Mouse (Mus musculus): ENCODE measurements around the gene Tmem254a. TPM values are rescaled to one million over a fixed set of nuclear protein-coding genes. Genes with fewer than 3 reads are reported as not detected.
"Not testable (repeated sequence)": the region's sequence is repeated elsewhere in the genome, so short reads cannot be mapped to it uniquely, and the experiment has no call there.

The Tmem254a gene
- total RNA-seq (2012; rRNA removed), result 1.7 and 2.4 TPM in 2 replicates

DNA sequence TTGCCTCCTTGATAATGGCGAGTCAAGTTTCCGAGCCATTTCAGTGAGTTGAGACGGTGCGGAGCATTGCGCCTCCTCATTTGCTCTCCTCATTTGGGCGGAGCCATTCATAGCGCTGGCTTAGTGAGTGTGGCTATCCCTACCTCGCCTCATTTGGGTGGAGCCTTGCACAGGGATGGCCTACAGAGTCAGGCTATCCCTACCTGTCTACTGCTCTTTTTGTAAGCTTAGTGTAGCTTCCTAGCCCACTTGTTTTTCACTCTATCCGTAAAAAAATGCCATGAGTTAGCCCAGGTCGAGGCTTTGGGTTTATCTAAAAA lies at the start of gene Tmem254a:
Gene Tmem254a, minus strand, starts transcription at position 111 of the 320 bp plus-strand sequence.
- DNase-seq (ENCODE audit: low read depth, low spot score); H3K4me3 ChIP-seq (ENCODE audit: insufficient read depth in 1 of 2, low read depth in 1 of 2, low read length in 2 of 2, poor library complexity in 1 of 2, severe bottlenecking in 1 of 2); H3K36me3 ChIP-seq (ENCODE audit: control insufficient read depth, insufficient read depth, low read length, poor library complexity, severe bottlenecking); H3K9me3 ChIP-seq (ENCODE audit: control insufficient read depth, insufficient read depth, low read depth, low read length); H3K4me1 ChIP-seq (ENCODE audit: control insufficient read depth in 2 of 2, insufficient read depth in 2 of 2, low read length in 2 of 2, poor library complexity in 1 of 2); H3K9ac ChIP-seq (ENCODE audit: insufficient read depth, low read depth, low read length, poor library complexity, severe bottlenecking); H3K27ac ChIP-seq (ENCODE audit: insufficient read depth, low read depth, low read length, poor library complexity, severe bottlenecking); in situ Hi-C loops (cut with MboI; ENCODE audit: low sequenced_read_pairs in 2 of 2, unreplicated experiment in 2 of 2): not testable (repeated sequence)

DNA sequence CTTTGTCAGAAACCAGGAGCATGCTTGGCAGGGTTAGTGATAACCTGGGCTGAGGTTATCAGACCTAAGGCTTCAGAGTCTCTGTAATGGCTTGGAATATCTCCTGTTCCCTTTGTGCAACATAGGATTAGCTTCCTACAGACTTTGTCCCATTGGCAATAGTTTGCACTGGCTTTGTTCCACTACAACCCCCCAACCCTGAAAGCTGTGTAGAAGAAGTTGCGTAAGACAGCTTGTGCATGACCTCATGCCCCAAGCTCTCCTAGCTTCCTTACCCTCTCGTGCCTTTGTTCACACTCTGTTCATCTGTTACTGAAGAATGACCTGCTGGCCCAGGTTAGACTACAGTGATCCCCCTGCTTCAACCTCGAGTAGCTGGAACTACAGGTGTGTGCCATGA lies 30.4 kb upstream of the Tmem254a start:
- H3K9ac ChIP-seq (ENCODE audit: insufficient read depth, low read depth, low read length, poor library complexity, severe bottlenecking); H3K9me3 ChIP-seq (ENCODE audit: control insufficient read depth, insufficient read depth, low read depth, low read length); H3K27ac ChIP-seq (ENCODE audit: insufficient read depth, low read depth, low read length, poor library complexity, severe bottlenecking); H3K4me3 ChIP-seq (ENCODE audit: insufficient read depth in 1 of 2, low read depth in 1 of 2, low read length in 2 of 2, poor library complexity in 1 of 2, severe bottlenecking in 1 of 2); H3K4me1 ChIP-seq (ENCODE audit: control insufficient read depth in 2 of 2, insufficient read depth in 2 of 2, low read length in 2 of 2, poor library complexity in 1 of 2); DNase-seq (ENCODE audit: low read depth, low spot score); H3K36me3 ChIP-seq (ENCODE audit: control insufficient read depth, insufficient read depth, low read length, poor library complexity, severe bottlenecking); in situ Hi-C loops (cut with MboI; ENCODE audit: low sequenced_read_pairs in 2 of 2, unreplicated experiment in 2 of 2): not testable (repeated sequence)

DNA sequence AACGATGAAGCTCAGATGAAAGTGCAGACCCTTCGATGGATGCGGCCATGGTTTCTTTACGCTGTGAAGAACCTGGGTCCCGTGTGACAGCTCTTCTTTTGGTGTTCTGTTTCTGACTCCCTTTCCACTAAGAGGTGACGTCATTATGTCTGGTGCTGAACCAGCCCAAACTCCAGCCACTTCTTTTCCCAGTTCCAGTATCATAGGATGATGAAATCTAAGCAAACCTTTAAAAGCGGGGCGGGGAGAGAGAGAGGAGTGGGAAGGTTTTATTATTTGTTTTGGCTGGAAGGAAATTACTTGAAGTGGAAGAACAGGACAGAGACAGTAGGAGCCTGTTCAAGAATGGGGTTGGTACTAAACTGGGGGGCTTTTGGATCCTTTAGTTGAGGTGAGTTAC lies 10.5 kb upstream of the Tmem254a start, which contains the start of gene Cphx1:
Gene Cphx1, plus strand, starts transcription at position 301 of the 400 bp plus-strand sequence.
- H3K4me3 ChIP-seq (ENCODE audit: insufficient read depth in 1 of 2, low read depth in 1 of 2, low read length in 2 of 2, poor library complexity in 1 of 2, severe bottlenecking in 1 of 2); DNase-seq (ENCODE audit: low read depth, low spot score); H3K9me3 ChIP-seq (ENCODE audit: control insufficient read depth, insufficient read depth, low read depth, low read length); H3K27ac ChIP-seq (ENCODE audit: insufficient read depth, low read depth, low read length, poor library complexity, severe bottlenecking); H3K9ac ChIP-seq (ENCODE audit: insufficient read depth, low read depth, low read length, poor library complexity, severe bottlenecking); H3K4me1 ChIP-seq (ENCODE audit: control insufficient read depth in 2 of 2, insufficient read depth in 2 of 2, low read length in 2 of 2, poor library complexity in 1 of 2); in situ Hi-C loops (cut with MboI; ENCODE audit: low sequenced_read_pairs in 2 of 2, unreplicated experiment in 2 of 2); H3K36me3 ChIP-seq (ENCODE audit: control insufficient read depth, insufficient read depth, low read length, poor library complexity, severe bottlenecking): not testable (repeated sequence)

DNA sequence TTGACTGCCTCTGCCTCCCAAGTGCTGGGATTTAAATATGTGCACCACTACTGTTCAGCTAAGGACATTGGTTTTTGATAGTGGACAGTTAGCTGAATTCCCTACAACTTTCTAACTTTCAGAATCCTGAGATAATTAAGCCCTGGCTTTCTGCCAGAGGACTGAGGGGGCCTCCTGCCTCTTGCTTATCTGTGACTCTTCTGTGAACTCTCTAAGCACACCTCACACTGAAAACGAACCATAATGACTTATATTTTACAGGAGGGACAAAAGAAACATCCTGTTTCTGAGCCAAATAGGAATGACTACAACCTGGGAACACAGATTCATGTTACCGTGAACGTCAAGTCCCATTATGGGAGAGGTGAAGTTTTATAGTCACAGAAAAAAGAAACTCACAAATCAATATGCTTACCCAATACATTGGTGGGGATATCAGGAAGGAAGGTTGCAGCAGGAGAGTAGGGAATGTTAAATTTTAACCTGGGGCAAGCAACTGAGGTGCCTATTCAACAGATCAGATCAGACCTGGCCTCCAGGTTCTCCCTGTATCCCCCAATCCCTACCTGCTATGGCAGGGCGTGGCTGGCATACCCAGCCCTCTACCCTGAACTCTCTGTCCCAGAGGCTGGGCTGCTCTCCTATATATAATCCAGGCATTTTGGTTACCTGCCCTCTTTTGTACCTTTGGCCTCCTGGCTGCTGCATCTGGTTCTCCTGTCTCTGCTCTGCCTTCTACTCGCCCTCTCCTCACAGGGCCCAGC lies 9.6 kb upstream of the Tmem254a start:
- H3K9me3 ChIP-seq (ENCODE audit: control insufficient read depth, insufficient read depth, low read depth, low read length); H3K9ac ChIP-seq (ENCODE audit: insufficient read depth, low read depth, low read length, poor library complexity, severe bottlenecking); in situ Hi-C loops (cut with MboI; ENCODE audit: low sequenced_read_pairs in 2 of 2, unreplicated experiment in 2 of 2); H3K4me3 ChIP-seq (ENCODE audit: insufficient read depth in 1 of 2, low read depth in 1 of 2, low read length in 2 of 2, poor library complexity in 1 of 2, severe bottlenecking in 1 of 2); H3K4me1 ChIP-seq (ENCODE audit: control insufficient read depth in 2 of 2, insufficient read depth in 2 of 2, low read length in 2 of 2, poor library complexity in 1 of 2); H3K36me3 ChIP-seq (ENCODE audit: control insufficient read depth, insufficient read depth, low read length, poor library complexity, severe bottlenecking); DNase-seq (ENCODE audit: low read depth, low spot score); H3K27ac ChIP-seq (ENCODE audit: insufficient read depth, low read depth, low read length, poor library complexity, severe bottlenecking): not testable (repeated sequence)

DNA sequence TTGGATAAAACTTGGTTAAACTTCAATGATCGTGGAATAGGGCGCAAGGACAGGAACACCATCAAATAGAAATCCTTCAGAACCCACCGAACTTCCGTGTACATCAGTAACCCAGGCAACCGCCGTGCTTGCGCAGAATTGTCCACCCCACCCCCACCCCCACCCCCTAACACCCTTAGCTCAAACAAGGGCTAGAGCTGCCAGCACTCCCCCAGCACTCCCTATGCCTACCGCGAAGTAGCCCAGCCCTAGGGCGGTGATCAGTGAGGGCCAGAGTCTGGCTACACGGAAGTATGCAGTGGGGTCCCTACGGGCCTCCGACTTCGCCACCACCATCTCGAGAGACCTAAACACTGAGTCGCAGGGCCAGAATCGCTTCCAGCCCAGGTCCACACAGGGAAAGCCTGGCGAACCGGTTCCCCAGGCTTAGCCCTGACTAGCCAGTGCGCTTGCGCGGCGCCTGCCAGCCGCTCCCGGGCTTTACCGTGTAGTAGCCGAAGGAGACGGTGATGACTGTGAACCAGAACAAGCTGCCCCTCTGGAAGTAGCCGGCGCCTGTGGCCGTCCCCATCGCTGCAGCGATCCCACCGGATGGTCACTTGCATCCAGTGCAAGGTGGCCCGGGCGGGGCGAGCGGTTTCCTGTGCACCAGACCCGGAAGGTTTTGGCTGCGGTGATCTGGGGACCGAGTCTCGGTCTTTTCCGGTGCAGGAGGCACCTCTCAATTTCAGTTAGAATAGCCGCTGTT lies 484 bp downstream of the Tmem254a start:
- DNase-seq (ENCODE audit: low read depth, low spot score); in situ Hi-C loops (cut with MboI; ENCODE audit: low sequenced_read_pairs in 2 of 2, unreplicated experiment in 2 of 2); H3K9me3 ChIP-seq (ENCODE audit: control insufficient read depth, insufficient read depth, low read depth, low read length); H3K36me3 ChIP-seq (ENCODE audit: control insufficient read depth, insufficient read depth, low read length, poor library complexity, severe bottlenecking); H3K4me1 ChIP-seq (ENCODE audit: control insufficient read depth in 2 of 2, insufficient read depth in 2 of 2, low read length in 2 of 2, poor library complexity in 1 of 2); H3K27ac ChIP-seq (ENCODE audit: insufficient read depth, low read depth, low read length, poor library complexity, severe bottlenecking); H3K4me3 ChIP-seq (ENCODE audit: insufficient read depth in 1 of 2, low read depth in 1 of 2, low read length in 2 of 2, poor library complexity in 1 of 2, severe bottlenecking in 1 of 2); H3K9ac ChIP-seq (ENCODE audit: insufficient read depth, low read depth, low read length, poor library complexity, severe bottlenecking): not testable (repeated sequence)

DNA sequence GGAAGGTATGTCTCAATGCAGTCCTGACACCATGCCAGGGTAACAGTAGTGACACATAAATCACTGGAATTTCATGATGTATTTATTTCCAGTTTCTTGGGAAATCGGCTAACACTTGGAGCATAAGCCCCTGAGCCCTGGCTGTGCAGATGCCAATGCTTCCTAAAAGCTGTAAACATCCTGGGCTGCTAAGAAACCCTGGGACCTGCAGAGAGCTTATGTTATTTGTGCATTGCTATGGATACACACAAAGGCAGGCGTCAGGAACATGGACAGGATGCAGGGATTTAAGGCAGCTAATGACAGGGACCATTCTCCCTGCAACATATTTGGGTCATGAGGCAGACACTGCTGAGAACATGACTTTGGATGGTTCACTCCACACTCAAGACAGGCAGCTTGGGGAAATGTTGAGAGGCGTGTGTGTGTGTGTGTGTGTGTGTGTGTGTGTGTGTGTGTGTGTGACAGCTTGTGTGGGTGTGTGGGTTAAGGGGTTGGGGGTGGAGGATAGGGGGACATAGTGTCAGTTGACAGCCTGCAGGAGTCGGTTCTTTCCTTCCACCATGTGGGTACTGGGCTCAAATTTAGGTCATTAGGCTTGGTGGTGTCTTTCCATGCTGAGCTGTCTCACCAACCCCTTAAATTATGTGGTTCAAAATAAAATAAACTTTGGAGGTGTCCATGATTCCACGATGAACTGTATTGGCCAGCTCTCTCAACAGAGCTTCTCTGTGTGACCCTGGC lies 8.9 kb downstream of the Tmem254a start:
- in situ Hi-C loops (cut with MboI; ENCODE audit: low sequenced_read_pairs in 2 of 2, unreplicated experiment in 2 of 2); H3K36me3 ChIP-seq (ENCODE audit: control insufficient read depth, insufficient read depth, low read length, poor library complexity, severe bottlenecking); H3K9me3 ChIP-seq (ENCODE audit: control insufficient read depth, insufficient read depth, low read depth, low read length); H3K4me1 ChIP-seq (ENCODE audit: control insufficient read depth in 2 of 2, insufficient read depth in 2 of 2, low read length in 2 of 2, poor library complexity in 1 of 2); H3K27ac ChIP-seq (ENCODE audit: insufficient read depth, low read depth, low read length, poor library complexity, severe bottlenecking); H3K4me3 ChIP-seq (ENCODE audit: insufficient read depth in 1 of 2, low read depth in 1 of 2, low read length in 2 of 2, poor library complexity in 1 of 2, severe bottlenecking in 1 of 2); DNase-seq (ENCODE audit: low read depth, low spot score); H3K9ac ChIP-seq (ENCODE audit: insufficient read depth, low read depth, low read length, poor library complexity, severe bottlenecking): not testable (repeated sequence)

DNA sequence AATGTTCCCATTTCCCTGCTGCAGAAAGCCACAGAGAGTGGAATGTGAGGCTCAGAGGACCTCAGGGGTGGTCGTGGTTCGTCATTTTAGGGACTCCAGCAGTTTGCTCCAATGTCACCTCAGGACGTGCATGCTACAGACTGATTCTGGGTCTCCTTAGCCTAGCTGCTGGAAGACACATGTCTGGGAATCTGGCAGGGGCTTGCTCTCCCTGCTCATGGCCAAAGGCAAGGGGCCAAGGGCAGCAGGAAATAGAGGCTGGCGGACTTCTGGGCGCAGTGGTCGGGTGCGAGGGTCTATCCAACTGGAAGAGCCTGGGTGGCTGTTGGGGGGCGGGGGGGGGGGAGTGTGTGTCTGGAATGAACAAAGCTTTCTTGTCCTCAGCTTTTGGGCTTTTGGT lies 18.5 kb downstream of the Tmem254a start:
- H3K27ac ChIP-seq (ENCODE audit: insufficient read depth, low read depth, low read length, poor library complexity, severe bottlenecking); H3K9ac ChIP-seq (ENCODE audit: insufficient read depth, low read depth, low read length, poor library complexity, severe bottlenecking); in situ Hi-C loops (cut with MboI; ENCODE audit: low sequenced_read_pairs in 2 of 2, unreplicated experiment in 2 of 2); H3K36me3 ChIP-seq (ENCODE audit: control insufficient read depth, insufficient read depth, low read length, poor library complexity, severe bottlenecking); DNase-seq (ENCODE audit: low read depth, low spot score); H3K4me1 ChIP-seq (ENCODE audit: control insufficient read depth in 2 of 2, insufficient read depth in 2 of 2, low read length in 2 of 2, poor library complexity in 1 of 2); H3K4me3 ChIP-seq (ENCODE audit: insufficient read depth in 1 of 2, low read depth in 1 of 2, low read length in 2 of 2, poor library complexity in 1 of 2, severe bottlenecking in 1 of 2); H3K9me3 ChIP-seq (ENCODE audit: control insufficient read depth, insufficient read depth, low read depth, low read length): not testable (repeated sequence)

DNA sequence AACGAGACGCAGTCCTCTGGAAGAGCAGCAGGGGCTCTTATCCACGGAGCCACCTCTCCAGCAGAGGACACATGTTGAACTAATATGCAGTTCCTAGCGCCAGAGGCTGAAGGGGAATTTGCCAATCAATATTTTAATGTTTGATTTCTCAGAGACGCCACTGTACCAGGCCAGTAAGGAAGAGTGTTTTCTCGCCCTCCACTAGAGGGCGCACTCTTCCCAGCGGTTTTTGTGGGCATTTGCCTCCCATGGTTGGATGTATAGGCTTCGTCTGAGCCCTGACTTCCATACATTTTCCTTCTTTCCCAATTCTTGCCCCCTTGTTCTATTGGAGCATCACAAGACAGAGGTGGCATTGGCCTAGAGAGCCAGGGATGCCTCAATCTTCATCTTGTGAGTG lies 20.2 kb downstream of the Tmem254a start:
- DNase-seq (ENCODE audit: low read depth, low spot score); H3K27ac ChIP-seq (ENCODE audit: insufficient read depth, low read depth, low read length, poor library complexity, severe bottlenecking); H3K9ac ChIP-seq (ENCODE audit: insufficient read depth, low read depth, low read length, poor library complexity, severe bottlenecking); H3K4me1 ChIP-seq (ENCODE audit: control insufficient read depth in 2 of 2, insufficient read depth in 2 of 2, low read length in 2 of 2, poor library complexity in 1 of 2); H3K36me3 ChIP-seq (ENCODE audit: control insufficient read depth, insufficient read depth, low read length, poor library complexity, severe bottlenecking); H3K4me3 ChIP-seq (ENCODE audit: insufficient read depth in 1 of 2, low read depth in 1 of 2, low read length in 2 of 2, poor library complexity in 1 of 2, severe bottlenecking in 1 of 2); H3K9me3 ChIP-seq (ENCODE audit: control insufficient read depth, insufficient read depth, low read depth, low read length); in situ Hi-C loops (cut with MboI; ENCODE audit: low sequenced_read_pairs in 2 of 2, unreplicated experiment in 2 of 2): not testable (repeated sequence)

All from ES-E14 (cell line).